Mouse (Mus musculus) hindbrain, embryonic 10.5 days (tissue): ENCODE measurements around the gene Ubl7. TPM values are rescaled to one million over a fixed set of nuclear protein-coding genes. Genes with fewer than 3 reads are reported as not detected.
A peak's percentile ranks its signal among the peaks of the same experiment; 100 is the strongest.

Source experiments
- DNase-seq: peaks from one replicate; pipeline ENCODE4 v3.0.0-alpha.2; 2017; ENCODE audit warnings: low spot score
- H3K27ac ChIP-seq: fragments of 300-500 bp; sonication (generic); 2 replicates; pipeline ENCODE4 v1.5.1; 2016; ENCODE audit warnings: mild to moderate bottlenecking, moderate library complexity
- H3K27me3 ChIP-seq: fragments of 300-500 bp; sonication (generic); 2 replicates; pipeline ENCODE4 v1.6.1; 2016; ENCODE audit warnings: mild to moderate bottlenecking; ENCODE audit not compliant: poor library complexity, insufficient read depth, severe bottlenecking
- H3K36me3 ChIP-seq: fragments of 300-500 bp; sonication (generic); 2 replicates; pipeline ENCODE4 v1.6.1; 2016; ENCODE audit warnings: mild to moderate bottlenecking, moderate library complexity
- H3K4me1 ChIP-seq: fragments of 300-500 bp; sonication (generic); replicated peaks from 2 replicates; pipeline ENCODE4 v1.6.1; 2016; ENCODE audit warnings: mild to moderate bottlenecking
- H3K4me3 ChIP-seq: fragments of 300-500 bp; sonication (generic); 2 replicates; pipeline ENCODE4 v1.5.1; 2016; ENCODE audit warnings: mild to moderate bottlenecking, moderate library complexity
- H3K9me3 ChIP-seq: fragments of 300-500 bp; sonication (generic); 2 replicates; pipeline ENCODE4 v1.6.1; 2016; ENCODE audit warnings: mild to moderate bottlenecking, moderate library complexity
- WGBS: fragments of 180-500 bp; shearing (Covaris S2); methylation state at CpG from one replicate; pipeline ENCODE4 v1.1.7; 2016; 5-methylcytosine and 5-hydroxymethylcytosine counted together
- polyA plus RNA-seq: library from polyadenylated mRNA; unstranded; fragments of >200 nt; fragmentation: Nextera tagmentation; extraction: Ambion mirVana; gene quantifications from 2 replicates; pipeline ENCODE4 v1.2.1, GENCODE M21; 2016

Ubl7 gene
- polyA plus RNA-seq, 1 experiment from 2014 or later = 143 TPM

GRCm38 (mm10) chr9:57943067-57943466 is 32.3 kb downstream of the Ubl7 start:
- Histone ChIP-seq H3K27ac (no peak overlapping the region), H3K27me3 (peaks cover 92% of the 10 kb centered on the region), H3K4me3 (peak overlapping the region; percentile 0; the same call in 1 of the 2 replicates), H3K4me1 (peaks cover 59% of the 10 kb centered on the region), H3K36me3 (no peaks in the 10 kb centered on the region), H3K9me3 (no peaks in the 10 kb centered on the region)
- DNase-seq = no peak
- 41% methylated on average over 2 of the region's 2 CpGs for WGBS

- H3K9me3 ChIP-seq = no peaks in the 10 kb centered on the region
- H3K4me1 ChIP-seq = peaks cover 61% of the 10 kb centered on the region
- no peak overlapping the region for H3K27ac ChIP-seq
- H3K27me3 ChIP-seq = peaks cover 82% of the 10 kb centered on the region
- peak; percentile 74 for DNase-seq
- H3K4me3 ChIP-seq = no peak overlapping the region
- no peaks in the 10 kb centered on the region for H3K36me3 ChIP-seq
- WGBS = 27% methylated on average over 5 of the region's 5 CpGs
Observed at GRCm38 (mm10) chr9:57944572-57944971, 33.8 kb downstream of the Ubl7 start.

- H3K27ac ChIP-seq = no peak overlapping the region
- peaks cover 71% of the 10 kb centered on the region for H3K27me3 ChIP-seq
Observed at GRCm38 (mm10) chr9:57945771-57946616, 35.2 kb downstream of the Ubl7 start.

GRCm38 (mm10) chr9:57947381-57948030 is 36.7 kb downstream of the Ubl7 start:
- Histone ChIP-seq H3K36me3 (no peaks in the 10 kb centered on the region), H3K27me3 (peaks cover 64% of the 10 kb centered on the region), H3K4me1 (peaks cover 68% of the 10 kb centered on the region), H3K9me3 (no peaks in the 10 kb centered on the region), H3K4me3 (no peak overlapping the region), H3K27ac (no peak overlapping the region)
- no peak for DNase-seq
- 61% methylated on average over 7 of the region's 7 CpGs for WGBS

More at GRCm38 (mm10) chr9:57945771-57946616, 35.2 kb downstream of the Ubl7 start:
- DNase-seq = no peak
- Histone ChIP-seq H3K4me3 (no peak overlapping the region), H3K36me3 (no peaks in the 10 kb centered on the region), H3K9me3 (no peaks in the 10 kb centered on the region), H3K4me1 (peaks cover 61% of the 10 kb centered on the region)
- WGBS = 80% methylated on average over 8 of the region's 8 CpGs

- Histone ChIP-seq H3K4me1 (peaks cover 70% of the 10 kb centered on the region), H3K27ac (no peak overlapping the region), H3K27me3 (peaks cover 55% of the 10 kb centered on the region), H3K36me3 (no peaks in the 10 kb centered on the region), H3K9me3 (no peaks in the 10 kb centered on the region), H3K4me3 (no peak overlapping the region)
- WGBS = 85% methylated on average over 7 of the region's 7 CpGs
- DNase-seq = no peak
Observed at GRCm38 (mm10) chr9:57948333-57948931, 37.7 kb downstream of the Ubl7 start.

- Histone ChIP-seq H3K9me3 (no peaks in the 10 kb centered on the region), H3K36me3 (no peaks in the 10 kb centered on the region), H3K4me3 (no peak overlapping the region), H3K27ac (peak overlapping the region; percentile 74), H3K27me3 (peaks cover 47% of the 10 kb centered on the region), H3K4me1 (peaks cover 77% of the 10 kb centered on the region)
- 88% methylated on average over 8 of the region's 8 CpGs for WGBS
- DNase-seq = no peak
Observed at GRCm38 (mm10) chr9:57949102-57949704, 38.4 kb downstream of the Ubl7 start.

GRCm38 (mm10) chr9:57949879-57950278 is 39.1 kb downstream of the Ubl7 start:
- Histone ChIP-seq H3K4me3 (no peak overlapping the region), H3K27me3 (peaks cover 41% of the 10 kb centered on the region), H3K9me3 (no peaks in the 10 kb centered on the region), H3K27ac (peak overlapping the region; percentile 74; the same call in 1 of the 2 replicates), H3K36me3 (no peaks in the 10 kb centered on the region), H3K4me1 (peaks cover 82% of the 10 kb centered on the region)
- DNase-seq = no peak
- 53% methylated on average over 8 of the region's 8 CpGs for WGBS

- Histone ChIP-seq H3K27ac (peak overlapping the region; percentile 74), H3K4me3 (no peak overlapping the region), H3K9me3 (no peaks in the 10 kb centered on the region), H3K36me3 (no peaks in the 10 kb centered on the region; the same call in 1 of the 2 replicates), H3K4me1 (peaks cover 84% of the 10 kb centered on the region), H3K27me3 (peaks cover 34% of the 10 kb centered on the region)
- DNase-seq = no peak
- WGBS = 39% methylated on average over 9 of the region's 9 CpGs
Observed at GRCm38 (mm10) chr9:57950519-57950918, 39.7 kb downstream of the Ubl7 start.

- H3K27ac ChIP-seq = peak overlapping the region; percentile 74; the same call in 1 of the 2 replicates
- 63% methylated on average over 6 of the region's 6 CpGs for WGBS
- no peaks in the 10 kb centered on the region for H3K9me3 ChIP-seq
- H3K4me3 ChIP-seq = no peak overlapping the region
- H3K36me3 ChIP-seq = peaks cover 10% of the 10 kb centered on the region
- H3K4me1 ChIP-seq = peaks cover 69% of the 10 kb centered on the region
- H3K27me3 ChIP-seq = peaks cover 20% of the 10 kb centered on the region; the same call in 1 of the 2 replicates
- no peak for DNase-seq
Observed at GRCm38 (mm10) chr9:57951993-57952392, 41.2 kb downstream of the Ubl7 start.

GRCm38 (mm10) chr9:57954962-57955744 is 44.4 kb downstream of the Ubl7 start:
- no peak overlapping the region for H3K4me3 ChIP-seq
- H3K36me3 ChIP-seq = peaks cover 24% of the 10 kb centered on the region
- H3K4me1 ChIP-seq = peaks cover 45% of the 10 kb centered on the region
- H3K27me3 ChIP-seq = peaks cover 9% of the 10 kb centered on the region; the same call in 1 of the 2 replicates
- H3K27ac ChIP-seq = no peak overlapping the region; the same call in 1 of the 2 replicates
- DNase-seq = no peak
- no peaks in the 10 kb centered on the region for H3K9me3 ChIP-seq
- WGBS = 90% methylated on average over 12 of the region's 12 CpGs

GRCm38 (mm10) chr9:57955764-57956163 is 45.0 kb downstream of the Ubl7 start:
- Histone ChIP-seq H3K4me1 (peaks cover 39% of the 10 kb centered on the region), H3K9me3 (no peaks in the 10 kb centered on the region), H3K27me3 (peaks cover 9% of the 10 kb centered on the region; the same call in 1 of the 2 replicates), H3K27ac (no peak overlapping the region), H3K4me3 (no peak overlapping the region), H3K36me3 (peaks cover 30% of the 10 kb centered on the region)
- DNase-seq = no peak
- WGBS = 93% methylated on average over 6 of the region's 6 CpGs
